Mouse (Mus musculus): Measurements from ENCODE around the gene Zfp710.

DNA sequence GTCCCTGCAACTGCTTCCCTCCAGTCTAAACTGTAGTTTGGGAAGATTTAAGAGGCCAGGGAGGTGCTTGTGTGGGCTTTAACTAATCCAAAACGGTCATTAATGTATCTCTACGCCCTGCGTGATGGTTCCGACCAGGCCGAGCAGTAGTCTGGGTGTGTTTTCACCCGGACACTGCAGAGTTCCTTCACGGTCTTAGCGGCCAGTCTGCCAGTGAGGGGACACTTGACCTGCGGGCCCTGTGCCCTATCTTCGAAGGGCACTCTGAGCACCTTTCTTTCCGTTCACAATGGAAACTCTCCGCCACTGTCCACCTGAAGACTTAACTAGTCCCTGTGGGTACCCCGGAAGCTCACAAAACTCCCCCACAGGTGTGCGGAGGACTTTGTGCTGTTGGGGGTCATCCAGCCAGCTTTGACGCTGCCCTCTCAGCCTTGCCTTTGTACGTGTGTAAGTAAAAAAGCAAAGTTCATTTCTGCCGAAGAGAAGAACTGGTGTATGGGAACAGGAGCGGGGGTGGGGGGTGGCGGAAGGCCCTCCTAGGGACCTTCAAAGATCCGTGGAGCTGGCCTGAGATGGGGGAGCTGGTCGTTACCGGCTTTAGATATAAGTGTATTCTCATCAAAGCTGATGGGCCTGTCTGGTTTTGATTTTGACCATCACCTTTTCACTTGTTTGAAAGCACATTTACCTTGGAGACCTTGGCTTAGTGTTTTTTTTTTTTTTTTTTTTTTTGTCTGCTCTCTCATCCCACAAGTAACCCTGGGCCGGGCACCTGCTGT lies 3.2 kb downstream of the Zfp710 start:
- TF ChIP-seq POLR2AphosphoS2 (IDR thresholded peaks at IDR 0.05; ENCODE audit: insufficient read length, low read depth) (no peak), TCF12 (IDR thresholded peaks at IDR 0.05; ENCODE audit: insufficient read depth, poor library complexity, severe bottlenecking) (no peak), POLR2A (IDR thresholded peaks at IDR 0.05; ENCODE audit: insufficient read length, low read depth) (no peak), REST (IDR thresholded peaks at IDR 0.05; ENCODE audit: insufficient read depth, insufficient read length) (no peak), MYOG (IDR thresholded peaks at IDR 0.05; ENCODE audit: control insufficient read depth in 1 of 3, insufficient read depth in 1 of 3, insufficient read length in 2 of 3, low read depth in 2 of 3) (no peak), E2F4 (IDR thresholded peaks at IDR 0.05; ENCODE audit: insufficient read depth) (no peak), MAX (IDR thresholded peaks at IDR 0.05; ENCODE audit: low read depth) (no peak), USF1 (IDR thresholded peaks at IDR 0.05; ENCODE audit: low read depth) (no peak), TCF3 (IDR thresholded peaks at IDR 0.05; ENCODE audit: insufficient read length, low read depth) (no peak), SRF (IDR thresholded peaks at IDR 0.05; ENCODE audit: control insufficient read depth, insufficient read length, low read depth) (no peak)

Measured in myocyte (in vitro differentiated cells).